Mouse (Mus musculus) G1E (cell line): ENCODE results near the gene Scarb1.

ENCODE experiments used
- CTCF ChIP-seq: IDR thresholded peaks from 2 replicates; pipeline ENCODE4 v1.5.1; 2012; ENCODE audit warnings: low read depth, low read length, inconsistent platforms, mixed read lengths
- POLR2AphosphoS5 ChIP-seq: IDR thresholded peaks from 2 replicates; pipeline ENCODE4 v1.6.1; 2012; ENCODE audit warnings: low read depth, low read length, inconsistent platforms; ENCODE audit not compliant: insufficient replicate concordance

DNA sequence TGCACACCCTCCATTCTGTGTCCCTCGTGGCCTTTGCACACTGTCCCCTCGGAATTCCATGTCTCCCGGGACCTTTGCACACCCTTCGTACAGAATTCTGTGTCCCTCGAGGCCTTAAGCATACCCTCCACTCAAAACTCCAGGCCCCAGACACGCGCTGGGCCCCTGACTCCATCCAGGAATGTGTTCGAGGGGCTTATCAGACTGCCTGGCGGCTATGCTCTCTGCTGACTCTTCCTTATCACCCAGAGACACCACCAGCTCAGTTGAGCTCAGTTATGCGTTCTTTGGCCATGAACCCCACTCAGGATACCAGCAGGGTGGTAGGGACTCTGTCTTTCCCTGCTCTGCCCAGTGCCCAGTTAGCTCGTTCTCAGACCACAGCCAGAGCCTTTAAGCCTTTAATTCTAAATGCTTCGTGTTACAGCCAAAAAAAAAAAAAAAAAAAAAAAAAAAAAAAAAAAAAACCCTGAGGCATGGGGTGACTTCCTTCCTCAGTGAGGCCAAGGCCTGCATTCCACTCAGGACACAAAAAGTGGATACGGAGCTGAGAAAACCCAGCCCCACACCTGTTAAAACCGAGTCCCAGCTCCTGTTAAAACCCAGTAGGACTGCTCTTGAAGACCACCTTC is 681 bp upstream of the Scarb1 start:
- TF ChIP-seq CTCF (no peak), POLR2AphosphoS5 (no peak)
